Mouse (Mus musculus): ENCODE measurements around the gene Zbp1. TPM values are rescaled to one million over a fixed set of nuclear protein-coding genes. Genes with fewer than 3 reads are reported as not detected.

Zbp1 gene
- polyA plus RNA-seq, 1 experiment = 0.08 TPM

DNA sequence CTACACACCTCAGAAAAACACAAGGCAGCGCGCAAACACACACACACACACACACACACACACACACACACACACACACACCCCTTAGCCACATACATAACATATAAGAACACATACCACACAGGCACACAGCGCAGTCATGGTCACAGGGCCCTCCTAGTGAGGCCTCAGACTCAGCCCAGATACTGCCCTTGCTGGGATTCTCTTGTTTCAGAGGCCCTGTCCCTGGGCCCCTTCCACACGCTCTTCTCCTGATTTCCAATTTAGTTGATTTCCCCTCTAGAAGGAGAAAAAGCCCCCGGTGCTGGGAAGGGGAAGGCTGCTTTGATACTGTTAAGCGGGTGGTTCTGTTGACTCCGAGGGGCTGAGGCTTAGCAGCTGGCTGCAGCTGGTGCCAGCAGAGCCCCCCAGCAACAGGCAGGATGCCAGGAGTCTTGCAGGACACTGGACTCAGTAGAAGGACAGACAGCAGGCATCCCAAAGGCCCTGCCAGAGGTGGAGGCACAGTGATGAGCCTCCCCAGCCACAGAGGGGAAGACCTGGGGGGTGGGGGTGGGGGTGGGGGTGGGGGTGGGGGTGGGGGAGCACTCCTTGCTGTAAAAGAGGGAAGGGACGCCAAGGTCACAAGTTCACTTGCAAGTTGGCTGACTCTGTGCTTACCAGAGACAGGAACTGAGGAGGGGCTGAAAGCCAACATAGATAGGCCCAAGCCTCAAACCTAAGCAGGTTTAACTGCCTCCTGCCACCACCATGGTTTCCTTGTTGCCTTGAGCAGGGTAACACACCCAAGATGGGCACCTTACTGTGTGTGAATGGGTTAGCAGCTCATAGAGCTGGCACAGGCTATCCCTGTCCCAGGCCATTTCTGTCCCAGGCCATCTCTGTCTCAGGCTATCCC, 17.0 kb upstream of the Zbp1 start:
- Histone ChIP-seq H3K4me3 (ENCODE audit: insufficient read depth, poor library complexity, severe bottlenecking) (no peak overlapping the region), H3K27me3 (ENCODE audit: control insufficient read depth, insufficient read depth, insufficient read length) (no peaks in the 10 kb centered on the region), H3K79me3 (ENCODE audit: low read depth) (peaks cover 79% of the 10 kb centered on the region), H3K36me3 (ENCODE audit: control insufficient read depth, insufficient read depth) (peaks cover 51% of the 10 kb centered on the region), H3K79me2 (ENCODE audit: control insufficient read depth, insufficient read depth) (peaks cover 95% of the 10 kb centered on the region), H3ac (ENCODE audit: control insufficient read depth, insufficient read length, low read depth) (no peak overlapping the region)
- TF ChIP-seq CEBPB (IDR thresholded peaks at IDR 0.05; ENCODE audit: low read depth) (no peak), CTCF (IDR thresholded peaks at IDR 0.05; ENCODE audit: control insufficient read depth, insufficient read depth, insufficient read length) (no peak), FOSL1 (IDR thresholded peaks at IDR 0.05; ENCODE audit: insufficient read depth, low read length, poor library complexity, severe bottlenecking) (no peak), MAX (IDR thresholded peaks at IDR 0.05) (no peak), MYOG (IDR thresholded peaks at IDR 0.05; ENCODE audit: control insufficient read depth, extremely low read depth, insufficient read length) (no peak), MYOD1 (IDR thresholded peaks at IDR 0.05; ENCODE audit: control insufficient read depth, insufficient read length, low read depth) (no peak), USF1 (IDR thresholded peaks at IDR 0.05; ENCODE audit: low read depth) (no peak)

DNA sequence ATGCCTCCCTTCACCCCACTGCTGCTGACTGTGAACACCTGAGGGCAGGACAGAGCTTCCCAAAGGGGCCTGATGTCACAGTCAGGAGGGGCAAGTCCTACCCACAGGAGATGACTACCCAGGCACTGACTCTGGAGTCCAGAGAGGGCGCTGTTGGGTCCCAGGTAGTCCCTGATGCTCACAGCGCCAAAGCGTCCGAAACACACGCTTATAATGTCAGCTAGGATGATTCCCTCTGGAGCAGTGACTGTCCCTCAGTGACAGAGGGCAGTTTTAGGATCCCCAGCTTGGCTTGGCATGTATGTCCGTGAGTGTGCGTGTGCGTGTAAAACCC, 14.0 kb upstream of the Zbp1 start:
- Histone ChIP-seq H3K36me3 (ENCODE audit: control insufficient read depth, insufficient read depth) (peaks cover 69% of the 10 kb centered on the region), H3ac (ENCODE audit: control insufficient read depth, insufficient read length, low read depth) (no peak overlapping the region), H3K79me3 (ENCODE audit: low read depth) (peaks cover 53% of the 10 kb centered on the region), H3K27me3 (ENCODE audit: control insufficient read depth, insufficient read depth, insufficient read length) (no peaks in the 10 kb centered on the region), H3K79me2 (ENCODE audit: control insufficient read depth, insufficient read depth) (peaks cover 84% of the 10 kb centered on the region), H3K4me3 (ENCODE audit: insufficient read depth, poor library complexity, severe bottlenecking) (no peak overlapping the region)
- TF ChIP-seq FOSL1 (IDR thresholded peaks at IDR 0.05; ENCODE audit: insufficient read depth, low read length, poor library complexity, severe bottlenecking) (no peak), MAX (IDR thresholded peaks at IDR 0.05) (no peak), MYOD1 (IDR thresholded peaks at IDR 0.05; ENCODE audit: control insufficient read depth, insufficient read length, low read depth) (no peak), USF1 (IDR thresholded peaks at IDR 0.05; ENCODE audit: low read depth) (no peak), CEBPB (IDR thresholded peaks at IDR 0.05; ENCODE audit: low read depth) (no peak), MYOG (IDR thresholded peaks at IDR 0.05; ENCODE audit: control insufficient read depth, extremely low read depth, insufficient read length) (no peak), CTCF (IDR thresholded peaks at IDR 0.05; ENCODE audit: control insufficient read depth, insufficient read depth, insufficient read length) (no peak)

- H3ac ChIP-seq (ENCODE audit: control insufficient read depth, insufficient read length, low read depth) = no peak overlapping the region
- peaks cover 79% of the 10 kb centered on the region for H3K79me2 ChIP-seq (ENCODE audit: control insufficient read depth, insufficient read depth)
- TF ChIP-seq MAX (IDR thresholded peaks at IDR 0.05) (no peak), USF1 (IDR thresholded peaks at IDR 0.05; ENCODE audit: low read depth) (no peak), MYOD1 (IDR thresholded peaks at IDR 0.05; ENCODE audit: control insufficient read depth, insufficient read length, low read depth) (no peak), FOSL1 (IDR thresholded peaks at IDR 0.05; ENCODE audit: insufficient read depth, low read length, poor library complexity, severe bottlenecking) (no peak), MYOG (IDR thresholded peaks at IDR 0.05; ENCODE audit: control insufficient read depth, extremely low read depth, insufficient read length) (no peak), CTCF (IDR thresholded peaks at IDR 0.05; ENCODE audit: control insufficient read depth, insufficient read depth, insufficient read length) (no peak), CEBPB (IDR thresholded peaks at IDR 0.05; ENCODE audit: low read depth) (no peak)
- H3K36me3 ChIP-seq (ENCODE audit: control insufficient read depth, insufficient read depth) = peaks cover 74% of the 10 kb centered on the region
- H3K4me3 ChIP-seq (ENCODE audit: insufficient read depth, poor library complexity, severe bottlenecking) = no peak overlapping the region
- peaks cover 50% of the 10 kb centered on the region for H3K79me3 ChIP-seq (ENCODE audit: low read depth)
- H3K27me3 ChIP-seq (ENCODE audit: control insufficient read depth, insufficient read depth, insufficient read length) = no peaks in the 10 kb centered on the region
Measured at GRCm38 (mm10) chr2:173232065-173232765, 13.5 kb upstream of the Zbp1 start.

DNA sequence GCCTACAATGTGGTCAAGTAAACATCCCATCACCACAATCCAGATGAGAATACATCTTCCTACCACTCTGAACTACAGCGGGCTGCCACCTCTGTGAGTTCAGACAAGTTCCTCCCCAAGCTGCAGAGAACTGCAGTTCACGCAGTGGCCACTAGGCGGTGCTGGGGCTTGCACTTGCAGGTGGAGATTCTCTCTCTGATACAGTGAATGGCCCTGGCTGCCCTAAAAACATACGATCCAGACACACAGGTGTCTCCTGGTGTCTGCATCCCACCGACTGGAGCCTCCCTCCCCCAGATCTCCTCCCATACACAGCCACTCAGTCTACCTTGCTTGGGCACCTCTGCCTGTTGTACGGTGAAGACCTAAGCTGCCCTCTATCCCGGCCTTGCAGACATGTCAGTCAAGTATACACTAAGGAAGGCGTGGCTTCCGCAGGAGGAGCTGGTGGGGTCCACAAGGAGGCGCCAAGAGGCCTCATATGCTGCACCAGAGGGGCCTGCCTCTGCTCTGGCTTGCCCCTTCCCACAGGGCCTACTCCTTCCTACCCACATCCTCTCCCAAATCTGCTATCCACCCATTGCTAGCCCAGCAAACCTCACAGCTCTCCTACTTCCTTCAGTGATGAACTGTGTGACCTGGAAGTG, 11.0 kb upstream of the Zbp1 start:
- H3K36me3 ChIP-seq (ENCODE audit: control insufficient read depth, insufficient read depth) = peaks cover 91% of the 10 kb centered on the region
- H3K79me3 ChIP-seq (ENCODE audit: low read depth) = peaks cover 26% of the 10 kb centered on the region
- H3ac ChIP-seq (ENCODE audit: control insufficient read depth, insufficient read length, low read depth) = no peak overlapping the region
- peak; percentile 89 for TF ChIP-seq CTCF (IDR thresholded peaks at IDR 0.05; ENCODE audit: control insufficient read depth, insufficient read depth, insufficient read length)
- no peak for TF ChIP-seq FOSL1 (IDR thresholded peaks at IDR 0.05; ENCODE audit: insufficient read depth, low read length, poor library complexity, severe bottlenecking)
- no peak overlapping the region for H3K4me3 ChIP-seq (ENCODE audit: insufficient read depth, poor library complexity, severe bottlenecking)
- H3K27me3 ChIP-seq (ENCODE audit: control insufficient read depth, insufficient read depth, insufficient read length) = no peaks in the 10 kb centered on the region
- H3K79me2 ChIP-seq (ENCODE audit: control insufficient read depth, insufficient read depth) = peaks cover 54% of the 10 kb centered on the region

DNA sequence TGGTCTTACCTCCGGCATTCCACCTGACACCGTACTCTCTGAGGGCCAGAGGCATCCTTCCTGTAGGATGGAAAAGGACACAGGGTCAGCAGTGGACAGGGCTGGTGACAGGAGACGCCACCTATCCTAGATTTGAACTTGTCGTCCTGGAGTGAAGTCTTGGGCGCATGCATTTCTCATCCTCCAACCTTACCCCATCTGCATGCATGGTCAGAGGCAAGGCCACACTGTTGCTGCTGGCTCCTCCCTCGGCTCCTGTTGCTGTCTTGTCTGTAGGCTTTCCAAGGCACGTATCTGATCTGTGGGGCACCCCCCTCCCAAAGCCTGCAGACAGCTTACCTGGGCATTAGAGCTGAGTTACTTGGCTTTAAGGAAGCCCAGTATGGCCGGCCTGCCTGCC, 9.8 kb upstream of the Zbp1 start:
- H3K36me3 ChIP-seq (ENCODE audit: control insufficient read depth, insufficient read depth) = peaks cover 82% of the 10 kb centered on the region
- H3K27me3 ChIP-seq (ENCODE audit: control insufficient read depth, insufficient read depth, insufficient read length) = no peaks in the 10 kb centered on the region
- H3ac ChIP-seq (ENCODE audit: control insufficient read depth, insufficient read length, low read depth) = no peak overlapping the region
- no peak for TF ChIP-seq CTCF (IDR thresholded peaks at IDR 0.05; ENCODE audit: control insufficient read depth, insufficient read depth, insufficient read length)
- TF ChIP-seq CEBPB (IDR thresholded peaks at IDR 0.05; ENCODE audit: low read depth) = no peak
- TF ChIP-seq MYOD1 (IDR thresholded peaks at IDR 0.05; ENCODE audit: control insufficient read depth, insufficient read length, low read depth) = no peak
- no peak for TF ChIP-seq MAX (IDR thresholded peaks at IDR 0.05)
- no peak for TF ChIP-seq MYOG (IDR thresholded peaks at IDR 0.05; ENCODE audit: control insufficient read depth, extremely low read depth, insufficient read length)
- no peak for TF ChIP-seq FOSL1 (IDR thresholded peaks at IDR 0.05; ENCODE audit: insufficient read depth, low read length, poor library complexity, severe bottlenecking)
- no peak for TF ChIP-seq USF1 (IDR thresholded peaks at IDR 0.05; ENCODE audit: low read depth)
- H3K4me3 ChIP-seq (ENCODE audit: insufficient read depth, poor library complexity, severe bottlenecking) = no peak overlapping the region
- peaks cover 42% of the 10 kb centered on the region for H3K79me2 ChIP-seq (ENCODE audit: control insufficient read depth, insufficient read depth)
- H3K79me3 ChIP-seq (ENCODE audit: low read depth) = peaks cover 16% of the 10 kb centered on the region

Data from C2C12 (cell line).